Mouse (Mus musculus) limb, embryonic 10.5 days (tissue): Measurements from ENCODE around the gene Slfn14. TPM values are rescaled to one million over a fixed set of nuclear protein-coding genes. Genes with fewer than 3 reads are reported as not detected.
"Not testable (repeated sequence)": the region's sequence is repeated elsewhere in the genome, so short reads cannot be mapped to it uniquely, and the experiment has no call there.

Experiments
- DNase-seq: peaks from one replicate; pipeline ENCODE4 v3.0.0-alpha.2; 2017; ENCODE audit warnings: low spot score
- H3K27ac ChIP-seq: fragments of 300-500 bp; sonication (generic); 2 replicates; pipeline ENCODE4 v1.5.1; 2016; ENCODE audit warnings: mild to moderate bottlenecking
- H3K27me3 ChIP-seq: fragments of 300-500 bp; sonication (generic); 2 replicates; pipeline ENCODE4 v1.6.1; 2016; ENCODE audit warnings: low read depth, mild to moderate bottlenecking; ENCODE audit not compliant: poor library complexity, severe bottlenecking
- H3K36me3 ChIP-seq: fragments of 300-500 bp; sonication (generic); 2 replicates; pipeline ENCODE4 v1.6.1; 2016; ENCODE audit warnings: mild to moderate bottlenecking, moderate library complexity
- H3K4me1 ChIP-seq: fragments of 300-500 bp; sonication (generic); 2 replicates; pipeline ENCODE4 v1.6.1; 2016
- H3K4me3 ChIP-seq: fragments of 300-500 bp; sonication (generic); 2 replicates; pipeline ENCODE4 v1.5.1; 2016; ENCODE audit warnings: mild to moderate bottlenecking, moderate library complexity
- H3K9me3 ChIP-seq: fragments of 300-500 bp; sonication (generic); replicated peaks from 2 replicates; pipeline ENCODE4 v1.6.1; 2016; ENCODE audit warnings: mild to moderate bottlenecking
- WGBS: fragments of 180-500 bp; shearing (Covaris S2); methylation state at CpG from one replicate; pipeline ENCODE4 v1.1.7; 2016; 5-methylcytosine and 5-hydroxymethylcytosine counted together
- polyA plus RNA-seq: library from polyadenylated mRNA; unstranded; fragments of >200 nt; fragmentation: Nextera tagmentation; extraction: Ambion mirVana; gene quantifications from 2 replicates; pipeline ENCODE4 v1.2.1, GENCODE M21; 2016

Gene Slfn14
- polyA plus RNA-seq, 1 experiment from 2014 or later, result 0.15 TPM

- no peak overlapping the region for H3K27ac ChIP-seq
- 83% methylated on average over 7 of the region's 7 CpGs for WGBS
- H3K4me3 ChIP-seq, result no peak overlapping the region
- H3K27me3 ChIP-seq, result 0 out of 2 replicates have a peak, but pooled peaks cover 9% of the 10 kb centered on the region
- no peaks in the 10 kb centered on the region for H3K4me1 ChIP-seq
- no peaks in the 10 kb centered on the region for H3K36me3 ChIP-seq
- no peak for DNase-seq
- H3K9me3 ChIP-seq, result no peaks in the 10 kb centered on the region
These were observed 10.3 kb downstream of the Slfn14 start for GRCm38 (mm10) chr11:83276251-83276650.

GRCm38 (mm10) chr11:83271951-83272843, 14.3 kb downstream of the Slfn14 start:
- Histone ChIP-seq H3K27ac (no peak overlapping the region), H3K4me3 (no peak overlapping the region), H3K27me3 (peaks cover 16% of the 10 kb centered on the region; the same call in 1 of the 2 replicates), H3K4me1 (peaks cover 3% of the 10 kb centered on the region; the same call in 1 of the 2 replicates), H3K9me3 (no peaks in the 10 kb centered on the region), H3K36me3 (no peaks in the 10 kb centered on the region)
- no peak for DNase-seq
- 19% methylated on average over 2 of the region's 2 CpGs for WGBS

- Histone ChIP-seq H3K27me3 (peaks cover 16% of the 10 kb centered on the region; the same call in 1 of the 2 replicates), H3K4me1 (peaks cover 3% of the 10 kb centered on the region; the same call in 1 of the 2 replicates), H3K4me3 (peak overlapping the region; percentile 60), H3K36me3 (no peaks in the 10 kb centered on the region), H3K9me3 (no peaks in the 10 kb centered on the region), H3K27ac (peak overlapping the region; percentile 97)
- under 1% methylated on average over 26 of the region's 26 CpGs for WGBS
- peak; percentile 56 for DNase-seq
These were observed 15.2 kb downstream of the Slfn14 start for GRCm38 (mm10) chr11:83271151-83271950.

- H3K9me3 ChIP-seq, result no peaks in the 10 kb centered on the region
- peak overlapping the region; percentile 60 for H3K4me3 ChIP-seq
- DNase-seq, result peak; percentile 79
- peaks cover 3% of the 10 kb centered on the region; the same call in 1 of the 2 replicates for H3K4me1 ChIP-seq
- 0% methylated on average over 6 of the region's 6 CpGs for WGBS
- H3K27ac ChIP-seq, result peak overlapping the region; percentile 97
- H3K27me3 ChIP-seq, result peaks cover 11% of the 10 kb centered on the region; the same call in 1 of the 2 replicates
- no peaks in the 10 kb centered on the region for H3K36me3 ChIP-seq
These were observed 15.7 kb downstream of the Slfn14 start for GRCm38 (mm10) chr11:83270842-83271150.

GRCm38 (mm10) chr11:83263146-83263545, 23.4 kb downstream of the Slfn14 start:
- H3K27ac ChIP-seq, result no peak overlapping the region
- no peaks in the 10 kb centered on the region for H3K27me3 ChIP-seq
- H3K4me3 ChIP-seq, result no peak overlapping the region
- no peaks in the 10 kb centered on the region for H3K4me1 ChIP-seq
- no peaks in the 10 kb centered on the region for H3K36me3 ChIP-seq
- 61% methylated on average over 3 of the region's 3 CpGs for WGBS
- no peak for DNase-seq
- no peaks in the 10 kb centered on the region for H3K9me3 ChIP-seq

- Histone ChIP-seq H3K4me3 (no peak overlapping the region), H3K27me3 (no peaks in the 10 kb centered on the region), H3K9me3 (no peaks in the 10 kb centered on the region), H3K4me1 (no peaks in the 10 kb centered on the region), H3K27ac (no peak overlapping the region), H3K36me3 (no peaks in the 10 kb centered on the region)
- WGBS, result 97% methylated on average over 1 of the region's 1 CpGs
- DNase-seq, result no peak
These were observed 23.9 kb downstream of the Slfn14 start for GRCm38 (mm10) chr11:83262673-83263072.

GRCm38 (mm10) chr11:83257211-83257610, 29.3 kb downstream of the Slfn14 start:
- not testable (repeated sequence) for H3K36me3 ChIP-seq, H3K27me3 ChIP-seq, DNase-seq, H3K4me1 ChIP-seq, H3K4me3 ChIP-seq, H3K27ac ChIP-seq, H3K9me3 ChIP-seq
- WGBS, result 77% methylated on average over 5 of the region's 5 CpGs

- 31% methylated on average over 2 of the region's 2 CpGs for WGBS
- no peaks in the 10 kb centered on the region for H3K9me3 ChIP-seq
- H3K36me3 ChIP-seq, result no peaks in the 10 kb centered on the region
- H3K27me3 ChIP-seq, result no peaks in the 10 kb centered on the region
- H3K4me1 ChIP-seq, result no peaks in the 10 kb centered on the region
- no peak for DNase-seq
- H3K4me3 ChIP-seq, result no peak overlapping the region
- H3K27ac ChIP-seq, result no peak overlapping the region
These were observed 46.7 kb downstream of the Slfn14 start for GRCm38 (mm10) chr11:83239811-83240210.

- Histone ChIP-seq H3K4me3 (no peak overlapping the region), H3K4me1 (no peaks in the 10 kb centered on the region), H3K27me3 (no peaks in the 10 kb centered on the region), H3K36me3 (no peaks in the 10 kb centered on the region), H3K27ac (no peak overlapping the region), H3K9me3 (no peaks in the 10 kb centered on the region)
- 91% methylated on average over 2 of the region's 2 CpGs for whole genome bisulfite sequencing
- no peak for DNase-seq
These were observed 48.1 kb downstream of the Slfn14 start for GRCm38 (mm10) chr11:83238389-83238788.

GRCm38 (mm10) chr11:83237390-83237789, 49.1 kb downstream of the Slfn14 start:
- H3K36me3 ChIP-seq, H3K9me3 ChIP-seq, H3K4me3 ChIP-seq, H3K4me1 ChIP-seq, H3K27ac ChIP-seq, H3K27me3 ChIP-seq, DNase-seq: not testable (repeated sequence)
- 85% methylated on average over 9 of the region's 9 CpGs for WGBS

GRCm38 (mm10) chr11:83233621-83234020, 52.9 kb downstream of the Slfn14 start:
- not testable (repeated sequence) for H3K36me3 ChIP-seq, H3K27ac ChIP-seq, H3K9me3 ChIP-seq, DNase-seq, H3K4me1 ChIP-seq, H3K4me3 ChIP-seq, H3K27me3 ChIP-seq
- 64% methylated on average over 5 of the region's 5 CpGs for WGBS

- no peak for DNase-seq
- H3K27ac ChIP-seq, result no peak overlapping the region
- no peaks in the 10 kb centered on the region for H3K27me3 ChIP-seq
- no peak overlapping the region for H3K4me3 ChIP-seq
- no peaks in the 10 kb centered on the region for H3K36me3 ChIP-seq
- 74% methylated on average over 3 of the region's 3 CpGs for WGBS
- H3K9me3 ChIP-seq, result no peaks in the 10 kb centered on the region
- H3K4me1 ChIP-seq, result no peaks in the 10 kb centered on the region
These were observed 55.6 kb downstream of the Slfn14 start for GRCm38 (mm10) chr11:83230966-83231365.
